Mouse (Mus musculus): ENCODE data around the gene Zfp867.

DNA sequence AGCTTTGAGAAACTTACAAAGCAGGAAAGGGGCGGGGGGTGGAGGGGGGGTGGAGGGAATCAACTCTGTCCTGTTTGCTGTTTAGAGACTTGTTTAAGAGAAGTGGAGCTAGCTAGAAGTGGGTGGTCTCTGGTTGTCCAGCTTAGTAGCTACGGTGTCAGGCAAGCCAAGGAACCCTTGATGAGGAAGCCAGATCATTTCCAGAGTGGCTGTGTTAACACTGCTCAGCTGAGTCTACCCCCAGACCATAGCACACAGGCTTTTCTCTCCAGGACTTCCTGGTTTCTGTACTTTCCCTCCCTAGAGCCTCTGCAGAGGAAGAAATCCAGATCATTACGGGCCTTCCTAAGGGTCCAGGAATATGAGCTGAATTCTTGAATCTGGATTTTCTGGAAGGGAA is 42.5 kb upstream of the Zfp867 start:
- TF ChIP-seq POLR2AphosphoS5 (IDR thresholded peaks at IDR 0.05; ENCODE audit: borderline replicate concordance, low read depth, low read length) (no peak), GABPA (IDR thresholded peaks at IDR 0.05; ENCODE audit: low read depth, low read length) (no peak), GATA1 (IDR thresholded peaks at IDR 0.05; ENCODE audit: low read depth, low read length) (no peak), EP300 (IDR thresholded peaks at IDR 0.05; ENCODE audit: low read depth in 1 of 2, low read length in 2 of 2) (no peak), UBTF (IDR thresholded peaks at IDR 0.05; ENCODE audit: borderline replicate concordance, insufficient read depth, low read depth, low read length) (no peak)

All from MEL (cell line).